Mouse (Mus musculus): ENCODE results near the gene Mrps30. TPM values are rescaled to one million over a fixed set of nuclear protein-coding genes. Genes with fewer than 3 reads are reported as not detected.
"Not testable (repeated sequence)": the region's sequence is repeated elsewhere in the genome, so short reads cannot be mapped to it uniquely, and the experiment has no call there.

The Mrps30 gene
- not detected in 2 replicates for polyA plus RNA-seq (2012; ENCODE audit: insufficient read depth, insufficient read length, low replicate concordance, missing spikeins)

- H3K4me1 ChIP-seq (ENCODE audit: control insufficient read depth, insufficient read depth, low read length) = no peaks in the 10 kb centered on the region
- TF ChIP-seq POLR2A (IDR thresholded peaks at IDR 0.05; ENCODE audit: insufficient read depth, low read depth, low read length) (0 out of 2 replicates have a peak, but pooled peaks have one; percentile 38), CTCF (IDR thresholded peaks at IDR 0.05; ENCODE audit: insufficient read depth, low read depth, low read length) (no peak)
- peak within 1 kb of the TSS; percentile 98 for H3K4me3 ChIP-seq (ENCODE audit: insufficient read depth, low read depth, low read length)
- peak within 1 kb of the TSS; percentile 45; the same call in 1 of the 2 replicates for H3K27ac ChIP-seq (ENCODE audit: insufficient read depth, low read depth, low read length)
- WGBS = under 1% methylated on average over 93 of the region's 93 CpGs
Observed at GRCm38 (mm10) chr13:118386511-118387447, at the start of gene Mrps30, which contains the start of gene B430218F22Rik. Mrps30 (minus strand) TSS chr13:118387252. B430218F22Rik (plus strand) TSS chr13:118386630.

DNA sequence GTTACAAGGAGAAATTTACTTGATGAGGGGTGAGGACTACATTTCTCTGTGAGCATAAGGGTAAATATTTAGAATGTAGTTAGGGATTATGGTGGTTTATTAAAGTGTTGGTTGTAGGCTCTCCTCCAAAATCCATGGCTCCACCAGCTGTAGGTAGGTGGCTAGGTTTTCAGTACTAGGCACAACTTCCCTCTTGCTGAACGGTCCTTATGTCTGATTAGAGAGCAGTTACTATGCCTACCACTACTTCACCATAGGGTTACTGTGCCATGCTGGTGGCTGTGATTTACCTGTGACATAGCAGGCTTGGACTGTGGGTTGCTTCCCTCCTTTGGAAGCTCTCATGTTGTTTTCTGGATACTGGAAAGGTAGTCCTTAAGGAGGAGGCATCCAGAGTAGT lies 33.8 kb upstream of the Mrps30 start:
- WGBS = 84% methylated on average over 1 of the region's 1 CpGs
- no peak overlapping the region for H3K4me3 ChIP-seq (ENCODE audit: insufficient read depth, low read depth, low read length)
- TF ChIP-seq CTCF (IDR thresholded peaks at IDR 0.05; ENCODE audit: insufficient read depth, low read depth, low read length) = no peak
- TF ChIP-seq POLR2A (IDR thresholded peaks at IDR 0.05; ENCODE audit: insufficient read depth, low read depth, low read length) = no peak
- H3K4me1 ChIP-seq (ENCODE audit: control insufficient read depth, insufficient read depth, low read length) = no peaks in the 10 kb centered on the region
- H3K27ac ChIP-seq (ENCODE audit: insufficient read depth, low read depth, low read length) = no peak overlapping the region

DNA sequence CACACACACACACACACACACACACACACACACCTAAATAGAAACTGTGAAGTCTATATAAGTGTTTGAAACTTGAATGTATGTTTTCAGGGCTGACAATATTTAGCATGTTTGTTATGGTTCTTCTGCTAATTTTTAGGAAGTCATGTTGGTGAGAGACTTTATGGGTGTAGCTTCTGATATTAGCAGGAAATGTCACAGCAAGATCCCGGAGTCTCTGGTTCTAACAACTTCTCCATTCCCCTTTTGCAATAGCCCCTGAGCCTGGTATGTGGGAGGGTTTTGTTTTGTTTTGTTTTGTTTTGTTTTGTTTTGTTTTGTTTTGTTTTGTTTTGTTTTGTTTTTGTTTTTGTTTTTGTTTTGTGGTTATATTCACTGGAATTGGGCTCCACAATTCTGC lies 33.4 kb upstream of the Mrps30 start:
- WGBS = 78% methylated on average over 1 of the region's 1 CpGs
- Histone ChIP-seq H3K4me1 (ENCODE audit: control insufficient read depth, insufficient read depth, low read length) (no peaks in the 10 kb centered on the region), H3K27ac (ENCODE audit: insufficient read depth, low read depth, low read length) (no peak overlapping the region), H3K4me3 (ENCODE audit: insufficient read depth, low read depth, low read length) (no peak overlapping the region)
- TF ChIP-seq CTCF (IDR thresholded peaks at IDR 0.05; ENCODE audit: insufficient read depth, low read depth, low read length) (no peak), POLR2A (IDR thresholded peaks at IDR 0.05; ENCODE audit: insufficient read depth, low read depth, low read length) (no peak)

DNA sequence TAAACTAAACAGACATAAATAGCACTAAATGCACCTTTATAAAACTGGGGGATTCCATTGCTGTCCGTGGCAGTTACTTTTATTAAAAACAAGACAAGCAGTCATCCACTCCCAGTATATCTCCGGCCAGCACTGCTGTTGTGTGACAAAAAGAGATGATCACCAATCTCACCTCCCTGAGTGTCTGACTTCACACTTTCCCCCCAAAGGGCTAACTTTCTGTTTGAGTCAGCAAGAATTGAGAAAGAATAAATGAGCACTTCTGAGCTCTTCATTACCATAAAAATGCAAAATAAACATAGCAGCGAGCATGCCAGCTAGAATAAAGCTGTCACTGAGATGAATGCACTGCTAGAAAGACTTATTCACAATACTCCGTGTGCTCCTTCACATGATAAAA lies 31.1 kb upstream of the Mrps30 start:
- Histone ChIP-seq H3K27ac (ENCODE audit: insufficient read depth, low read depth, low read length) (no peak overlapping the region), H3K4me3 (ENCODE audit: insufficient read depth, low read depth, low read length) (no peak overlapping the region), H3K4me1 (ENCODE audit: control insufficient read depth, insufficient read depth, low read length) (no peaks in the 10 kb centered on the region)
- TF ChIP-seq POLR2A (IDR thresholded peaks at IDR 0.05; ENCODE audit: insufficient read depth, low read depth, low read length) (no peak), CTCF (IDR thresholded peaks at IDR 0.05; ENCODE audit: insufficient read depth, low read depth, low read length) (no peak)
- 32% methylated on average over 4 of the region's 4 CpGs for WGBS

DNA sequence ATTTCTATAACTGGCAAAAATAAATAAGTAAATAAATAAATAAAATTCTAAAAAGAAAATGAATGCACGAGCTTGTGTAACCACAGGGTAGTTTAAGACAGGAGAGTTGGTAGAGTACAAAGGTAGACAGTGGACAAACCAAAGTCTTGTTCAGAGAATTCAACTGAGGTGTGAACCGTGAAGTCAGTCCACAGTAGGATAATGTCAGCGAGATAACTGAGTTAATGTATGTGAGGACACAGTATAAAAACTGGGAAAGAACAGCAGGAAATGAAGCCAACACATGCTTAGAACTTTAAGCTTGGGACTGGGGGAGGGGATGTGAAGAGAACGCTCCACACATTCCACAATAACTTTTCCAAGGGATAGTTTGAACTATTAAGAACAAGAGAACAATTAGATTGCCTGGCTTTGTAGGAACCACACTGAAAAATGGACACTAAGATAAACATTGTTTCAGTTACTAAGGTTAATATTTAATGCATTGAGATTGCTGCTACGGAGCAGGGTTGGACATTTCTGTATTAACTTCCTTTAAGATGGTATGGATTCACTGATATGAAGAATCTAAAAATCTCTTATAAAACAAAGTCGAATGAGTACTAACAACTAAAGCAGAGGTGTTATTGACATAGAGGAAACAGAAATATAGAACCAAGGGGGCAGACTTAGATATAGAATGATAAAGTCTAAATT lies 24.4 kb upstream of the Mrps30 start:
- no peak for TF ChIP-seq POLR2A (IDR thresholded peaks at IDR 0.05; ENCODE audit: insufficient read depth, low read depth, low read length)
- no peak for TF ChIP-seq CTCF (IDR thresholded peaks at IDR 0.05; ENCODE audit: insufficient read depth, low read depth, low read length)
- Histone ChIP-seq H3K4me1 (ENCODE audit: control insufficient read depth, insufficient read depth, low read length) (no peaks in the 10 kb centered on the region), H3K4me3 (ENCODE audit: insufficient read depth, low read depth, low read length) (no peak overlapping the region), H3K27ac (ENCODE audit: insufficient read depth, low read depth, low read length) (no peak overlapping the region)
- 84% methylated on average over 6 of the region's 6 CpGs for WGBS

- Histone ChIP-seq H3K27ac (ENCODE audit: insufficient read depth, low read depth, low read length) (no peak overlapping the region), H3K4me1 (ENCODE audit: control insufficient read depth, insufficient read depth, low read length) (no peaks in the 10 kb centered on the region), H3K4me3 (ENCODE audit: insufficient read depth, low read depth, low read length) (no peak overlapping the region)
- TF ChIP-seq POLR2A (IDR thresholded peaks at IDR 0.05; ENCODE audit: insufficient read depth, low read depth, low read length) (no peak), CTCF (IDR thresholded peaks at IDR 0.05; ENCODE audit: insufficient read depth, low read depth, low read length) (no peak)
Observed at GRCm38 (mm10) chr13:118403544-118403943, 16.5 kb upstream of the Mrps30 start.

DNA sequence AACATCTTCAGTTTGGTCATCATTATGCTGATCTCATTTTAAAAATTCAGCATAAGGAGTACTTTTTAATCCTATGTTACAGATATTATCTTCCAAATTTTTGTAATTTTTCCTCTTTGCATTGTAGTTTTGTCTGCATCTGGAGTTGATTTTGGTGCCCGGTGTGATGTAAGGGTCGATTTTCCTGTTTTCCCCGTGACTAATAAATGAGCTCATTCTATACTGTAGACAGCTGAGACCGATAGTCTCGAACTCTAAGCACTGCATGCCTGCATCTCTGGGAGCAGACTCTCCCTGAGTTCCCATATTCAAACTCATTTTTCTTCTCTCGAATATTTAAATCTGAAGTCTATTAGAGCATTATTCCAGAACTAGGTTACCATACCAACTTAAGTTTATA lies 13.3 kb upstream of the Mrps30 start:
- no peaks in the 10 kb centered on the region for H3K4me1 ChIP-seq (ENCODE audit: control insufficient read depth, insufficient read depth, low read length)
- 69% methylated on average over 6 of the region's 6 CpGs for WGBS

GRCm38 (mm10) chr13:118395803-118396202 lies 8.8 kb upstream of the Mrps30 start:
- TF ChIP-seq POLR2A (IDR thresholded peaks at IDR 0.05; ENCODE audit: insufficient read depth, low read depth, low read length) (no peak), CTCF (IDR thresholded peaks at IDR 0.05; ENCODE audit: insufficient read depth, low read depth, low read length) (no peak)
- no peaks in the 10 kb centered on the region for H3K4me1 ChIP-seq (ENCODE audit: control insufficient read depth, insufficient read depth, low read length)
- H3K27ac ChIP-seq (ENCODE audit: insufficient read depth, low read depth, low read length) = no peak overlapping the region
- WGBS = 91% methylated on average over 3 of the region's 3 CpGs
- H3K4me3 ChIP-seq (ENCODE audit: insufficient read depth, low read depth, low read length) = no peak overlapping the region

More for the DNA sequence above, 13.3 kb upstream of the Mrps30 start:
- Histone ChIP-seq H3K27ac (ENCODE audit: insufficient read depth, low read depth, low read length) (no peak overlapping the region), H3K4me3 (ENCODE audit: insufficient read depth, low read depth, low read length) (no peak overlapping the region)
- no peak for TF ChIP-seq CTCF (IDR thresholded peaks at IDR 0.05; ENCODE audit: insufficient read depth, low read depth, low read length)
- TF ChIP-seq POLR2A (IDR thresholded peaks at IDR 0.05; ENCODE audit: insufficient read depth, low read depth, low read length) = no peak

- H3K4me1 ChIP-seq (ENCODE audit: control insufficient read depth, insufficient read depth, low read length); H3K27ac ChIP-seq (ENCODE audit: insufficient read depth, low read depth, low read length): not testable (repeated sequence)
- WGBS = 6% methylated on average over 10 of the region's 10 CpGs
Observed at GRCm38 (mm10) chr13:118387448-118387801, 373 bp upstream of the Mrps30 start.

More at GRCm38 (mm10) chr13:118387448-118387801, 373 bp upstream of the Mrps30 start:
- peak overlapping the region; percentile 33 for H3K4me3 ChIP-seq (ENCODE audit: insufficient read depth, low read depth, low read length)
